Mouse (Mus musculus) left cerebral cortex, adult 11 months (tissue): ENCODE data around the gene Baz2b.

ENCODE experiments used
- DNase-seq: peaks from one replicate; pipeline ENCODE4 v3.0.0; 2022; ENCODE audit warnings: low spot score

The Baz2b gene

DNA sequence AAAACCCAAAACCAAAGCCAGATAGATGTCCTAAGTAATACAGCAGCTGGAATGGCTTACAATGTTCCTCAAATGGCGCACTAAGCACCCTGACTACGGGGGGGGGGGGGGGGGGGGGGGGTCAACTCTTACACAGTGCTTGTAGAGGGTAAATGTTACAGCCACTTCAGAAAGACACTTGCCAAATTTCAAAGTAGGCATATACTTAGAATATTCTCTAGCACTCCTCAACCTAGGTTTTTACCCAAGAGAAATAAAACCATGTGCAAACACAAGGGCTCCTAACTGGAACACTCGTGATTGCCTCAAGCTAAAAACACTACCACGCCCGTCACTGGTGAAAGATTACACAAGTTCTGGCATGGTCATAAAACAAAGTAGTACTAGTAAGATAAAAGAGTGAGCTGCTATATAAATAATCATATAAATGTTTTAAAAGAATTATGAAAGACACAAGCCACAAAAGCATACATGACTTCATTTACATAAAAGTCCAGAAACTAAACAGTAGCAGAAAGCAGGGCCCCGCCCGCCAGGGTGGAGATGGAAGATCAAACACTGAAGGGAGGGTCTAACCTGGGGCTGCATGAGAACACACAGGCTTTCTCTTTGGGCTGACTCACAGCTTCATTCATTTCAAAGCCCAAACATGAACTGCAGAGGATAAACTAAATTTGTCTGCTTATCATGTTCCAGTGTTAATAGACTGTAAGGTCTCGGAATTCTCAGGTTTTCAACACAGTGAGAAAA lies 212.0 kb downstream of the Baz2b start:
- DNase-seq, result no peak

DNA sequence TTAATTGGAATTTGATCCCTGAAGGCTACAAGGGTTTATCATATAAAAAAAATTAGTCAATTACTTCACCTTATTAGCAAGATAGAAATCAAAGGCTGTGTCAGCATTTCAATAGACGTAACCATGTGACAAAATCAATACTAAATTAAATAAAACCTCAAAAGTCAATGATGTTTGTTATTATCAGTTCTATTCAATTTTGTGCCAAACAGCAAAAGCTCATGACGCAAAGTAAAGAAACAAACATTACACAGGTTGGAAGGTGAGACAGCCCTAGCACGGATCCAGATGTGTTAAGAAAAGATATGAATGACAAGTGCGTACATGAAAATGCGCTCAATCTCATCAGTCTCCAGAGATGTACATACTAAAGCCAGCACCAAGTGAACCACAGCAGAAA lies 212.7 kb downstream of the Baz2b start:
- no peak for DNase-seq

DNA sequence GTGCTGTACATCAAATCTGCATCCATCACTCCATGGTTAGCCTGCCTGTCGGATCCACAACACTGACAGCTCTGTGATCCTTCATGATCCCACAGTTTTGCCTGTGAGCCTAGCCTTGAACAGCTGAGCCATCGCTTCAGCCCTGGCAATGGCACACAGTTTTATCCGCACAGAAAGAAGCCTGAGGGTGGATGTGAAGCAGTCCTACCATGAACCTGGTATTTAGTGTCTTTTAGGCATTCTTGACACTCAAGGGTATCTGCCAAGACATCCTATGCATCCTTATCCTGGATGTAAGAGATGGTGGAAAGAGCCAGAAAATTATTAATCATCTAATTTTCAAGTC lies 216.5 kb downstream of the Baz2b start:
- DNase-seq, result no peak

DNA sequence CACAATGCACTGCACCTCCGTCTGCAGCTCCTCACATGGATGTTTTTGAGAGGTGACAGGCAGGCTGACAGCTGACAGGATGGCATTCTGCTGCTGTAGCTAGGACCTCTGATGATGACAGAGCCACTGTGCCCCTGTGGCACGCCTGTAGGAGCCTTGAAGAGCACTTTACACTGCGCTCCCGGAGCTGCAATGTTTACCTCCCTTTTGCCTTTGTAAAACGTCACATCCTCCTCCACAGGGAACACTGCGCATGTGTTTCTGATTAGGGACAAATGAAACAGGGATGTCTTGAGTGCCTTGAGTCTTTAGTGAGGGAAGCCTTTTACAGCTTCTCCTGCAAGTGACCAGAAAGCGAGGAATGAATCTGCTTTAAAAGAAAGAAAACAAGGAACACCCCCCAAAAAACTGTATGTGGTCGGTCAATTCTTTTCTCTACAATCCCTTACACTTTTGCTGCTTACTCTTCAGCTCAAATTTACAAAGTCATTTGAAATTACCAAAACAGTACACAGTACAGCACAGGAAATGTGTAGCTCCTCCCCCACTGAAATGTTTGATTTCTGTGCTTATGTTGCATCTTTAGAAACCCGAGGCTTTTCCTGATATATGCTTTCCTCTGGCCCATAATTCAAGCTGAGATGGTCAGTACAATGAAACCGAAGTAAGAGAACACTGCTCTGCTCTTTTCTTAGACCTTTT lies 217.0 kb downstream of the Baz2b start:
- no peak for DNase-seq

DNA sequence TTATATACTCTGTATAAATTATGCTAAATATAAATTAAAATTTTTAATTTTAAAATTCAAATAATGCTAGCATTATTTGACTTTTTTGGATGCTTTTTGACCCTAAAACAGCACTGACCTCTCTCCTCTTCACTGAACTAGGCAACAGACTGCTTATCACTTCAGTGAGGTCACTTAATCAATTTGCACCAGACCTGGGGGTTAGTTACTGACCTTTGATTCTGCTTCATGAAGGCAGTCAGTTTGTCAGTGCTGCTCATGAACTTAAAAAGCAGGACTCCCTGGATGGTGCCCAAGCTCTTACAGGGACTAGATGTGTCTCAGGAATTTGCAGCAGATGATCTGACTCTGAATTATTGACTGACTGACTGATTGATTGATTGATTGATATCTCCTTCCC lies 217.9 kb downstream of the Baz2b start:
- DNase-seq, result no peak

DNA sequence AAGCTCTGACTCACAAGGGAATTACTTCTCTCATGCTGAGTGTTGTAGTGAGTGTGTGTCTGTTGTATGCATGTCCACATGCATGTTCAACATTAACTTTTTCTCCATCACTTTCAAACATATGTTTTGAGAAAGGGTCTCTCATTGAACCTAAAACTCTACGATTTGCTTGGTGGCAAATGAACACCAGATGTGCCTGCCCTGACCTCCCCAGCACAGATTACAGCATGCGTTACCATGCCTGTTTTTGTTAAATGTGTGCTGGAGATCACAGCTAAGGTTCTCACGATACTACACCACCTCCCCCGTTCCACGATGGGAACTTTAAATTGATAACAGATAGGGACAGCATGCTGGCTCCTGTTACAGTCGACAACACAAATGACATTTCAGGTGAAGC lies 222.1 kb downstream of the Baz2b start:
- DNase-seq, result no peak

DNA sequence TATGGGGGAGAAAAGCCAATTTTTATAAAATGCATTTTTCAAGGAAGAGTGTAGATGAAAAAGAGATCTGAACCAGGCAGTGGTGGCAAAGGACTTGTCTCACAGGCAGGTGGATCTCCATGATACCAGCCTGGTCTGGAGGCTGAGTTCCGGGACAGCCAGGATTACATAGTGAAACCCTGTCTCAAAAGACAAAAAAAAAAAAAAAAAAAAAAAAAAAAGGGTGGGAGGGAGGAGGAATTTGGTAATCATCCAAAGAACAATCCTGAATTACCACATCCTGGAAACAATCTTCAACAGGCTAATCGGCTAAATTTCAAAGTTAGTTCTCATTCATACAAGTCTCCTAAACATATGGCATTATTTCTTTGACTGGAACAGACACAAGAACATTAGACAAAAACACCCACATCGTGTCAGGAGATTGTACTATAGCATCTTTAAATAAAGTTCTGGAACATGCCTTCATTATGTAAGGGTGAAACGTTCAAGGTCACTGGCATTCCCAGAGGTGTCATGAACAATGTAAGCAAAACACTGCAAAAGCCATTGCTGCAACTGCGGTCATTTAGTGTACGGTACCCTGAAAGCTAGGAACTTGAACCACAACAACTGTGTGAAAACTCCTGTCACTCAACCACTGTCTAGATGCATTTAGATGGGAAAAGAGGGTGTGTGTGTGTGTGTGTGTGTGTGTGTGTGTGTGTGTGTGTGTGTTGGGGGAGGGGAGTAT lies 230.0 kb downstream of the Baz2b start:
- no peak for DNase-seq

DNA sequence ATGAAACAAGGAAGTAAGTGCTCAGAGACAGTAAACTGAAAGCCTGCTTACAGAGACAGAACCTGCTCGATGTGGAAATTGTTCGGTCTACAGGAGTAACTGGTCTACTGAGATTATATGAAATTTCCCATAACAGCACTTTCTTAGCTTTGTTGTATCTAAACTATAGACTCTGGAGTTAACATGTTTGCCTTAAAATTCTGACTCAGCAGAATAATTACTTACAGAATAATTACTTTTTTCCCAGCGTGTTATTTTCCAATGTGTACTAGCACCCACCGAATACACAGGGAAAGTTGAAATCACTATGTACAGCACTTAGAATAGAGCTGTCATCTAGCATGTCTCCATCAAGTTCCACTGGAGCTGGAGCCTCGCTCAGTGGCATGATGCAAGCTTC lies 233.0 kb downstream of the Baz2b start:
- no peak for DNase-seq

DNA sequence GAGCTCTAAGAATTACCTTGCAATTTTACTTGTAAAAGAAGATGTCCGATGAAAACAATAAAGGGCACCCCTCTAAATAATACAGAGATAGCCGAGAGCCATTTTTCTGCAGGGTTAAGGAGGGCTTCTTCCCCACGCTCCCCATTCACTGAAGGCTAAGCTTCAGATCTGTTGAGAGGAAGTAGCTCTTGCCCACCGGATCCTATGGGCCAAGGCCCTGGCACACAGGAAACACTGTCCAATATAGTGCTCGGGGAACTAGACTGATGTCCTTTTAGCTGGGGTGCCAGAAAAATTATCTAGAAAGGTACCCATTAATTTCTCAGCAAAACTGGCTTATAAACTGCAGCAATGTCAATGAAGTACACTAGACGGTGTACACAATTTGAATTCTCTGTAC lies 233.9 kb downstream of the Baz2b start:
- no peak for DNase-seq

DNA sequence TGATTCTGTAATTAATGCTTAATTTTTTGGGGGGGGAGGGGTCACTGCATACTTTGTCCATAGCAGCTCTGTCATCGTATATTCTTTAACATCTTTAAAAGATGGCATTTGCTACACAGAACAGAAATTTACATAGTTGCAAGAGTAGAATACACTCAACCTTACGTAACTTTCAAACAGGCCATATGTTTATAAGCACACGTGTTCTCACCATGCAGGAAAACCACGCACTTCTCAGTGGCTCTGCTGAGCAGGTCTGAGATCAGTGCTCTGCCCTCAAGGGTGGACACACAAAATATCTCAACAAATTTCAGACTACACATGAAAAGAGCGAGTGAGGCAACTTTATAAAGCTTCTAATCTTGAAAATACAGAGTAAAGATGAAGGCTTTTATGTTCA lies 235.7 kb downstream of the Baz2b start:
- DNase-seq, result no peak

DNA sequence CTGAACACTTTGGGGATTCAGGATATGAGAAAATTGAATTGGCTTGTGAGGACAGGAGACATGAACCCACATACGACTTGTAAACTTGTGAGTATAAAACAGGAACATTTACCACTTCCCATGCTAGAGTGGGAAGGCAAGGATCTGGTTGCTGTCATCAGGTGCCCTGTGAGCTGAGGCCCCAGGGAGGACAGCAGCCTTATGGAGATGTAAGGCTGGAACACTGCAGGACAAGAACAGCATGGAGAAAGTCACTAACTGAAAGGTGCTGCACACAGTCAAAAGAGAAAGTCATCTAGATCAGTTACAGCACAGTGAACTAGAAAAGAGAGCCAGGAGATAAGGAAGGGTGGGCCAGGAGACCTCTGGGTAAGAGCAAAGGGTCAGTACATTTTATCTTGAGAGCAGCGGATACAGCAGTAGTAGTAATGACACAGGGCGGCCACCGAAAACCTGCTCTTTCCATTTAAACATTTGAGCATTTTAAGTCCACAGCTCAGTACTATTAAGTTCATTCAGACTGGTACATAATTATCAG lies 236.5 kb downstream of the Baz2b start:
- no peak for DNase-seq

DNA sequence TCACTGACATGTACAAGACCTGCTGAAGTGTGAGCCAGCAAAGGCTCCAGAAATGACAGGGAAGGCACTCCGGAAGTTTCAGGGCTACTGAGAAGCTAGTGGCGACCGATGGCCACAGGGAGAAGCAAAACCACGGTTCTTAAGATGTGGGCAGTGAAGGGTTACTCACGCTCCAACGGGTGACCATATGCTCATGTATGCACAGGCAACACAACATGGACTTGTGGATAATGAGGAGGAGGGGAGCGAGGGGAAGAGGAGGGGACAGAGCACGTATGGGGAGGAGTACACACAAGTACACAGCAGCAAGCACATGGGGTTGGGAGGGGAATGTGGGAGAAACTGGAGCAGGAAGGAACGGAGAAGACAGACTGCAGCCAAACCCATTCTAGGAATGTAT lies 239.1 kb downstream of the Baz2b start:
- no peak for DNase-seq

DNA sequence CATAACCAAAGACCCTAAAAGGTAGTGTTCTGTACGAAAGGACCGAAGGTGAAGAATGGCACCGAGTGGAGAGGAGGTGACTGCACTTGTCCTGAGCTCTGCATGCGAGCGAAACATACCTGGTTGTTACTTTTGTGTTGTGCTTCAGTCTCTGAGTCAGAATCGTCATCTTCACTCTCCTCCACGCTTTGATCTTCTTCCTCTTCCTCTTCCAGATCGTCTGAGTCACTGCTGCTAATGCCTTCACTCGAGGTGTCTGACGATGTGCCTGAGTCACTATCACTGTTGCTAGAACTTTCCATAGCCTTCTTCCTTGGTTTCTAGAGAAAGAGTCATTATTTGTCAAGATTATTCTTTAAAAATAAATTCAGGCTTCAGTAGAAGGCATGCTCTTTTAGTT lies 240.5 kb downstream of the Baz2b start:
- DNase-seq, result no peak

DNA sequence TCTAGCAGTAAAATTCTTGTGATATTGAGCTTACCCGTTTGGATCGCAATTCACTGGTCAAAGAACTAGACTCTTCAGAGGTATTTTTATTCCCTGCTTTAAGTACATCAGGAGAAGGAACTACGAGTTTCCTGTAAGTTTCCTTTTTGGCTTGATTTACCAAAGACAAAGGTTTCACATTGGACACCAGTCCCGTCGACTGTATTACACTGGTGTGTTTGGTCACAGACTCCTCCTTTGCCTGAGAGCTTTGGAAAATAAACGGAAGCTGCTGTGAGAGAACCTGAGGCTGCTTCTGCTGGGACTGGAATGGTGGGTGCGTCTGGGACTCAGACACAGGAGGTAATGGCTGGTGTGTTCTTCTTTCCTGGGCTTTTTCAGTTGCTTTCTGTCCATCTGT lies 241.0 kb downstream of the Baz2b start:
- no peak for DNase-seq

DNA sequence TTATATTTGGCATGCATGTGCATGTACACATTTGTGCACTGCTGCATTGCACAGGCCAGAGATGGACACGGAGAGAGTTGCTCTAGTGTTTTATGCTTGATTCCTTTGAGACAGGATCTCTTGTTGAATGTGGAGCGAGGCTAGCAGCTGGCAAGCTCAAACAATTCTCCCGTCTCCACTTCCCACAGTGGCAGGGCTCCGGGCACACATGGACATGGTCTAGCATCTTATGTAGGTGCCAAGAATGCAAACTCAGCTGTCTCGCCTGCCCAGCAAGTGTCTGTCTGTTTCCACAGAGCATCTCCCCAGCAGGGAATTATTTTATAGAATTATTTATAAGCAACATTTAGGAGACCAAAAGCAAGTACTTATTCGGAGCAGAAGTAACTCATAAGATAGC lies 243.2 kb downstream of the Baz2b start:
- no peak for DNase-seq

DNA sequence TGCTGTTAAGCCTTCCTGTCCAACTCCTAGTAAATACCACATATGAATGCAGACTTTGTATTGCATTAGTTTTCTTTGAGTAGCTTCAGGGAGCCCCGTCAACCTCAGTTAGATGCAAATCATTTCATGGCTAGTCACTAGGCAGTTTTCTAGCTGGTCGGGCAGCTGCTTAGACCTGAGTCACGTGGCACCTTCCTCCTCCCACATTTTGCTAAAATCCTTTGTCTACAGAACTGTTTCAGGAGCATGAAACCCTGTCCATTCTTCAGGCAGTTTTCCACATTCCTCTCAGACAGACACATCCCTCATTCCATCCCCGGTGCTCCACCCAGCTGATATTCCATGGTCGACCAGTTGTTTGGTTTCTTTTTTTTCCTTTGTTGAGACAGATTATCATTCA lies 246.6 kb downstream of the Baz2b start:
- no peak for DNase-seq

DNA sequence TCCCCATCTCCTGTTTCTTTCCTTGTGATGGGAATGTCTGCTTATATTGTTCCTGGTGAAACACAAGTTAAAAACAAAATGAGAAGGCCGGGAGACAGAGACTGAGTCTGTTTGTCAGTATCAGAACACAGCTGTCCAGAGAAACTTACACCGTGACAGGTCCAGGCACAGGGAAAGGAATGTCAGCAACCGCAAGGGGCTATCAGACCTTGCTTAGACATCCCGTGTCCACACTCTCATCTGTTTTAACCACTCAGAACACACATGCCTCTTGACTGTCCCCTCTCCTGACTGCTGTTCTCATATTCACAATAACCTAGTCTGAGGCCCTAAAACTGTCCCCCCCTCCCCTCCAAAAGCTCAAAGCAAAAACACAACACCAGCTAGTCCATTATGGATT lies 247.1 kb downstream of the Baz2b start:
- DNase-seq, result no peak

DNA sequence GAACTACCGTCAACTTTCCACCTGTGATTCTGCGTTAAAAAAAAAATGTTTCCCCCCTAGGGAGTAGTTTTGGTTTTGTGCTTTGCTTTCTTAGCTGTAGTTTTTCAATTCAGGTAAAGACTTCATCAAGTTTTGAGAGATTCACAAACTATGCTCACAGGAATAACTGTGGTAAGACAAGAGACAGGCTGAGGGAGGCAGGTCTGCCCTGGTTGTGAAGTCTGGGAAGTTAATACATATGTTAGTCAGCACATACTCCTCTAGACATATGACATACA lies 249.2 kb downstream of the Baz2b start:
- DNase-seq, result no peak

DNA sequence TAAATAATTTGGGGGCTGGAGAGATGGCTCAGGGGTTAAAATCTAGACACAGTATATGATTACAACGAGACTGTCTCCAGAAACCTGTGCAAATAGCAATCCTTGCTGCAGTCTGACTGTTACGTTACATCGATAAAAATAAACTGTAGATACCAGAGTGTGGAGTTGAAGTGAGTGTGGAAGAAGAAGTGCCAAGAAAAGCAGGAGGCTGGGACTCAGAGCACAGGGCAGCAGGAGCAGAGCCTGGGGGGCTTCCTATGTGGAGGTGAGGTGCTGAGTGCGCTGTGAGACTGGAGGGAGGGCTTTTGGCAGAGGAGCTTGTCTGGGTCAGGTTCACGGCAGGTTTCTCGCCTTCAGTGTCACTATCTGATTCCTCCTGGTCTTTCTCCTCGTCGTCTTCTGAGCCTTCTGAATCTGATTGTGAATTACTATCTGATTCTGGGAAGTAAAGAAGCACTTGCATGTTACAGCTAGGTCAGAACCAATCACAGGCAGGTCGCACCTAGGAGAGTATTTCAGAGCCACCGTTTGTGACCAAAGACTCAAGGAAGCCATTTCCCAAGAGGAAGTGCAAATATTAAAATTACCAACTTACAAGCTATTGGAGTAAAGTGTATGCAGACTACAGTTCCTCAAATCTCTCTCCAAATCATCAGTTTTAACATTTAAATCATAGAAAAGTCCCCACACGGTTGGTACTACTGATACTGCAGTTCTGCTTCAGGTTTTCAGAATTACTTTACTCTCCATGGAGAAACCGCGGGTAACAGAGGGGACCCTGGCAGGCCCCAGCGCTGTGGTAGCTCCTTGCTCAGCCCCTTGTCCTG lies 249.8 kb downstream of the Baz2b start:
- no peak for DNase-seq

DNA sequence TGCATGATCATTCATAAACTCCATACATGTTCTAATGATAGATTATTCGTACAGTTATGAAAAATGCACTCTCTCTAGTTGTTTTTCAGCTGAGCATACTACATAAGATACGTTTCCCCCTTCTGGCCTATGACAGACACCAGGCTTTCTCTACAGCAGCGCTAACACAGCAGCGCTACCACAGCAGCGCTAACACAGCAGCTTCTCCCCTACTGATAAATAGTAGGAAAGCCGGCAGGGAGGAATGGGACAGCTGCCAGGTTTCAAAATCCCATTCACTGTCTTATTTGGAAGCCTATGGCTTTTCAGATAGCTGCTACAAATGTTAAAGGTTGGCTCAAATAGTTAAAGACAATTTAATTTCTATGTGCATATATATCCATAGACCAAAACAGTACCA lies 251.1 kb downstream of the Baz2b start:
- DNase-seq, result no peak

DNA sequence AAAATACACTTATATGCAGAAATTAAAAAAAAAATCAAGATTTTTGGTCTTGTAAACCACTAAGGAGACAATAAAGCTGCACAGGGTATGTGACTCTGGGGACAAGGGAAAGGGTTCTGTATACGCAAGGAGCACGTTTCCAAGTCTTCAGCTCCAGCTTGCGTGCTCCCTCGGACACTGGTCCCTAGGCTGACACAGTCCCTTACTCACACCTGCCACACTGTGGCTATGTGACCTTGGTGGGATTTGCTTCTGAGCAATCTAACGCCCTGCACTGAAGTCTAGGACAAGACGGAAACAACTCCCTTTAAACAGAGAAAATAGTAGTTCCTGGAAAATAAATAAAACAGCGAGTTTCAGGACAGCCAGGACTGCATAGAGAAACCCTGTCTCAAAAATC lies 253.7 kb downstream of the Baz2b start:
- DNase-seq, result no peak

DNA sequence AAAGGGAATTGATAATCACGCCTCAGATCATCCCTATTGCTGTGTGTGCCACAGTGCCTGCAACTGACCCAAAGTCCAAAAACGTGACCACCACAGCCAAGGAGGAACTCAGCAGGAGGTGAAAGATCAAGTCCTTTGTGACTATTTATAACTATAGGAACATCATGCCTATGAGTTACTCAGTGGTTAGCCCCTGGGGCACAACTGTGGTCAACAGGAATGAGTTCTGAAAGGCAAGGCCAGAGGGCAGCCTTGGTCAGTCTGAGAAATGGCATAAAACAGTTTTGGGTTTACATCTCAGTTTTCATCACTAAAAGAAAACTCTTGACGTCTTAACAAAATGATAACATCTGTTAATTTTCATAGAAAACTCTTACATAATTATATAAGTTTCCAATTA lies 254.8 kb downstream of the Baz2b start:
- no peak for DNase-seq
